Mouse (Mus musculus) cerebellum, postnatal 25 days (tissue): ENCODE measurements around the gene Sec31a.

Experiments
- DNase-seq, 2 experiments: peaks; one replicate each; pipeline ENCODE4 v3.0.0; 2021; ENCODE audit warnings: mixed read lengths in 2 of 2

Sec31a gene

GRCm38 (mm10) chr5:100345118-100345517 is 70.9 kb downstream of the Sec31a start:
- no peak for DNase-seq

GRCm38 (mm10) chr5:100343087-100343486 is 72.9 kb downstream of the Sec31a start:
- no peak for DNase-seq

GRCm38 (mm10) chr5:100342422-100342821 is 73.6 kb downstream of the Sec31a start:
- DNase-seq: no peak

GRCm38 (mm10) chr5:100341042-100341441 is 75.0 kb downstream of the Sec31a start:
- DNase-seq: no peak

- DNase-seq: no peak
Observed at GRCm38 (mm10) chr5:100337852-100338251, 78.2 kb downstream of the Sec31a start.

GRCm38 (mm10) chr5:100336876-100337275 is 79.2 kb downstream of the Sec31a start:
- no peak for DNase-seq

- no peak for DNase-seq
Observed at GRCm38 (mm10) chr5:100335581-100336080, 80.4 kb downstream of the Sec31a start.

GRCm38 (mm10) chr5:100334686-100335085 is 81.3 kb downstream of the Sec31a start:
- DNase-seq: no peak

GRCm38 (mm10) chr5:100333607-100334380 is 82.2 kb downstream of the Sec31a start:
- DNase-seq: no peak

- no peak for DNase-seq
Observed at GRCm38 (mm10) chr5:100332300-100333004, 83.6 kb downstream of the Sec31a start.

- no peak for DNase-seq
Observed at GRCm38 (mm10) chr5:100331636-100332035, 84.4 kb downstream of the Sec31a start.

GRCm38 (mm10) chr5:100322081-100322480 is 94.0 kb downstream of the Sec31a start:
- DNase-seq: peak; percentile 88 to 91

GRCm38 (mm10) chr5:100317842-100318241 is 98.2 kb downstream of the Sec31a start:
- peak in 1 of 2 experiments; percentile 24 for DNase-seq

- DNase-seq: no peak
Observed at GRCm38 (mm10) chr5:100317010-100317409, 99.0 kb downstream of the Sec31a start.

GRCm38 (mm10) chr5:100315646-100316045 is 100.4 kb downstream of the Sec31a start:
- peak; percentile 55 to 59 for DNase-seq

GRCm38 (mm10) chr5:100312391-100312790 is 103.6 kb downstream of the Sec31a start:
- DNase-seq: no peak
